Mouse (Mus musculus) cerebellum, postnatal 14 days (tissue): ENCODE results near the gene Olfr1232.

Experiments
- DNase-seq, 2 experiments: peaks; one replicate each; pipeline ENCODE4 v3.0.0; 2021; ENCODE audit warnings: mixed read lengths in 2 of 2

Gene Olfr1232

DNA sequence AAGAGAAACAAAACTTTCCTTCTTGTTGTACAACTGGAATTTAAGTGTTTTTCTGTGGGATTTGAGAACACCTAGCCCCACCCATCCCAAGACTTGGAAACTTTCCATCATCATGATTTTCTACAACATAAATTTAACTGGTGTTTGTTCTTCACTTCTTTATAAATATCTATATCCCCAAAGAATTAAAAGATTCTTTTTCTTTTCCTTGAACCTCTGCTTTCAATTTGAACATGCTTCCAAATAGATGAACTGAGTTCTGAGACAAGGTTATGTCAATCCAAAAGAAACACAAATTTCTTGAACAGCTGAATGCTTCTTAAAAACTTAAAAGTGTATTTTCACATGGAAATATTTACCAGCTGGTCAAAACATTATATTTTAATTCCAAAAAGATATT lies at the start of gene Olfr1232:
TSS of gene Olfr1232 (minus strand) at position 101 of the 400 bp plus-strand sequence.
- DNase-seq: no peak

DNA sequence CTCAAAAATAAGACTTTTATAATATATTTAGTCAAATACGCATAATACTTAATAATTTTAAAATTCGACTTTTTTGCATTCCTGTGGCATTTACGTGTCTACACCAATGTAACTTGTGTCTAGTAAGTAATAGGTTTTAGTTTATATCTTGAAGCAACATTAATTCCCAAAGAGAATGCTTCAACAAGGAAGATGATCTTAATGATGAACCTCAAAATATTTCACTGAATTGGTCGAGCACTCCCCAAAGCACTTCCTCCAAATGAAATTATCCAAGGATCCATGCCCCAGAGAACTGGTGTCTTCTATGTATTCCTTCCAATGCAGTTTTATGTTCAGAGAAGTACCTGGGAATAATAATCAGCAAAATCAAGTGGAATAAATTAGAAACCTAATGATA lies 35.3 kb upstream of the Olfr1232 start, which contains the start of gene Olfr1234:
TSS of gene Olfr1234 (minus strand) at position 101 of the 400 bp plus-strand sequence.
- DNase-seq: no peak

DNA sequence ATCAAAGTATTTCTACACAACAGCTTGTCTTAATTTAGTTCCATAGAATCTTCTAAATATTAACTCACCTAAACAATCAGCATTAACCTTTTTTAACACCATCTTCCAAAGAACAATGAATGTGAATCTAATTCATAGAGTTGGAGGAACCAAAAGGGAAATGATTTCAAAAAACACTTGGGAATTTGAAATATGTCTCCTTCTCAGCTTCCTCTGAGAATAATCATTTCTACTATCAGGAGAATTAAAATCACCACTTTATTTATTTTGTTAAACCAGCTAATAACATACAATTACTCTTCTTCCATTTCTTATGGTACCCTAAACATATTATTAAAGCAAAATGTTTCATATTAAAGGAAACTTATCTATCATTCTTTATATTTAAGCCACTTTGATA lies 12.8 kb upstream of the Olfr1232 start, which contains the start of gene Olfr1233:
TSS of gene Olfr1233 (minus strand) at position 101 of the 400 bp plus-strand sequence.
- DNase-seq: no peak

DNA sequence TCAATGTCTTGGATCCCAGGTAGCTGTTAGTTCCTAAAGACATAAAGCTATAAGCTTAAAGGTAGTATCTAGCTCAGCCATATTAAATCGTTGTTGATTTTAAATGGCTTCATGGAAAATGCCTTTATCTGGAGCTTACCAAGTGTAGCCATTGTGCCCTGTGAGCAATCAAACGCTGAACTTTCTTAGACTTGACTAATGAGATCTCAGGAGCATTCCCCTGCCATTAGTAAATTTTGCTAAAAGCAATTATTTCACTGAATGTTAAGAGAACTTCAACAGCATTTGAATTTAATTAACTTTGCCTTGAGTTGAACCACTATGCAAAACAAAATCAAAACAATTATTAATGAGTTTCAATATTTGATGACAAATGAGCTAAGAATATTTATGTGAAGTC lies 22.5 kb downstream of the Olfr1232 start, which contains the start of gene Olfr1231:
TSS of gene Olfr1231 (minus strand) at position 101 of the 400 bp plus-strand sequence.
- DNase-seq: no peak

DNA sequence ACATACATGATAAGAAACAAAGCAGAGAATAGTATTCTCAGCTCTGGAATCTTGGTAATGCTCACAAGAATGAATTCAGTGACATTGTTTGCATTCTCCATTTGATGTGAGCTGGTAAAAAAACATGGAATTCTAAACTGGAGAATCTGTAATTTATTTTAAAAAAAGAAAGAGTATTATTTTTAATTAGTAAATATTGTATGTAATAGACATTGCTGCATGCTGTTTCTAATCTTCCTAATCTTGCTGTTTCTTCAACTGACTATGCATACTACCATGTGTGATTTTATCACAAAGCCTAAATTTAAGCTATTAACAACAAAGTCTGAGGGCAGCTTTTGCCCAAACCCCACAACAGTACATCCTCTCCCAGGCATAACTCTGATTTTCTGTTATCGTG lies 32.3 kb downstream of the Olfr1232 start, which contains the start of gene Olfr1230:
TSS of gene Olfr1230 (minus strand) at position 101 of the 400 bp plus-strand sequence.
- DNase-seq: no peak

DNA sequence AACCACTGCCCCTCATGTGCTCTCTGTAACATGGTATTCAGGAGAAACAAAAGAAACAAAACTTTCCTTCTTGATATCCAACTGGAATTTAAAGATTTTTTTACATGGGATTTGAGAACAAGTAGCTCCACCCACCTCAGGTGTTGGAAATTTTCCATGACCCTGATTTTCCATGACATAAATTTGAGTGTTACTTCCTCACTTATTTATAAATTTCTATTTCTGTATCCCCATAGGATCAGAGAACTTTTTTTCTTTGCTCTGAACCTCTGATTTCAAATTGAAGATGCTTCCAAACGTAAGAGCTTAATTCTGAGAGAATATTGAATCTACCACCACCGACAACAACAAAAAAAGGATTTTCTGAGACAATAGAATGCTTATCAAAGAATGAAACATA lies 41.6 kb downstream of the Olfr1232 start, which contains the start of gene Olfr1229:
TSS of gene Olfr1229 (minus strand) at position 101 of the 400 bp plus-strand sequence.
- DNase-seq: no peak
